ENCODE assay signal across 26 mouse cellular contexts in the genomic region with DNA sequence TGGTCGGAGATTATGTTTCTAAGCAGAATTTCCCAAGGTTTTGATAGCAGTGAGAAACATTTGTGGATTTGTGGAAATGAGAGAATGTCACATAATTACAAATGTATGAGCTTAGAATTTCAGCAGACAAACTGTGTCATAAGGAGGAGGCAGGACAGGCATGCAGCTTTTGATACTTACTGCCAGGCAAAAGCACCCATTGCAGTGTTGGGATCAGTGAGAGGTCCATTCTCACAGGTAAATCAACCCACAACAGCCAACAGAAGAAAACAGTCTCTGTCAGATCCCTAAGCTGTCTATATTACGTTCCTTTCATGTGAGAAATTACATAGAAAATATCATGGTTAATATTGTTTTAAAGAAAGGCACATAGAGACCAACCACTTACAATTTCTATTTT. TPM values are rescaled to one million over a fixed set of nuclear protein-coding genes. Genes with fewer than 3 reads are reported as not detected.
DNase-seq lines count a peak whose midpoint lies in the region; ATAC-seq lines count a peak whose summit lies in the region.
"Had no signal": no experiment of that assay in that cellular context is flagged by ENCODE, and none has a peak within 500 bp of the region (broad histone marks: within the 10 kb centered on the region; RNA-seq: fewer than 3 reads in every experiment).

No protein-coding gene starts in this region.

- H3K9me3 ChIP-seq in forebrain, embryonic 15.5 days, result no peaks in the 10 kb centered on the region
- no peaks in the 10 kb centered on the region for H3K9me3 ChIP-seq in forebrain, embryonic 11.5 days (ENCODE audit: control insufficient read depth, low read length)
- H3K9me3 ChIP-seq: embryonic facial prominence, embryonic 12.5 days; embryonic facial prominence, embryonic 15.5 days; heart, embryonic 10.5 days; heart, embryonic 13.5 days had no signal

- DNase-seq in forebrain, embryonic 11.5 days (ENCODE audit: low spot score), result no peak
- DNase-seq: adrenal gland, postnatal 10 days; adrenal gland, postnatal 36 days; cerebellum, adult 18-20 months; cerebellum, adult 9-10 months; cerebellum, postnatal 14 days; gastrocnemius, postnatal 10 days; gastrocnemius, postnatal 36 days; heart, adult 2 months; heart, postnatal 14 days; heart, postnatal 4 days; kidney, adult 2 months had no signal

- no peak overlapping the region for H3K9ac ChIP-seq in forebrain, embryonic 15.5 days (replicated peaks)
- H3K9ac ChIP-seq in forebrain, embryonic 11.5 days (ENCODE audit: low read length), result no peak overlapping the region
- H3K9ac ChIP-seq: embryonic facial prominence, embryonic 12.5 days; embryonic facial prominence, embryonic 15.5 days; heart, embryonic 13.5 days; hindbrain, embryonic 14.5 days had no signal

- no peak overlapping the region for H3K4me3 ChIP-seq in forebrain, embryonic 15.5 days
- H3K4me3 ChIP-seq in forebrain, embryonic 11.5 days (ENCODE audit: low read depth, low read length), result no peak overlapping the region
- H3K4me3 ChIP-seq: embryonic facial prominence, embryonic 12.5 days; embryonic facial prominence, embryonic 15.5 days; heart, adult 2 months; heart, embryonic 10.5 days; heart, embryonic 13.5 days had no signal

- H3K4me2 ChIP-seq in forebrain, embryonic 15.5 days (replicated peaks), result no peak overlapping the region
- no peak overlapping the region for H3K4me2 ChIP-seq in forebrain, embryonic 11.5 days (ENCODE audit: low read depth, low read length, severe bottlenecking)
- H3K4me2 ChIP-seq: embryonic facial prominence, embryonic 12.5 days; embryonic facial prominence, embryonic 15.5 days; heart, embryonic 13.5 days; hindbrain, embryonic 14.5 days had no signal

- H3K36me3 ChIP-seq in forebrain, embryonic 15.5 days, result no peaks in the 10 kb centered on the region
- H3K36me3 ChIP-seq in forebrain, embryonic 11.5 days (ENCODE audit: control insufficient read depth, insufficient read depth, low read length), result no peaks in the 10 kb centered on the region
- H3K36me3 ChIP-seq: embryonic facial prominence, embryonic 12.5 days; embryonic facial prominence, embryonic 15.5 days; heart, embryonic 10.5 days; heart, embryonic 13.5 days had no signal

- peak overlapping the region; percentile 78 for H3K27ac ChIP-seq in forebrain, embryonic 15.5 days (replicated peaks)
- H3K27ac ChIP-seq in forebrain, embryonic 11.5 days (ENCODE audit: low read depth, low read length), result no peak overlapping the region
- H3K27ac ChIP-seq: embryonic facial prominence, embryonic 12.5 days; embryonic facial prominence, embryonic 15.5 days; heart, adult 2 months; heart, embryonic 10.5 days; heart, embryonic 13.5 days; hindbrain, embryonic 14.5 days; hindbrain, postnatal 0 days had no signal

- H3K4me1 ChIP-seq in forebrain, embryonic 15.5 days, result no peaks in the 10 kb centered on the region
- no peaks in the 10 kb centered on the region for H3K4me1 ChIP-seq in forebrain, embryonic 11.5 days (replicated peaks; ENCODE audit: control insufficient read depth, insufficient read depth, low read length)
- H3K4me1 ChIP-seq: embryonic facial prominence, embryonic 12.5 days; embryonic facial prominence, embryonic 15.5 days; heart, embryonic 10.5 days; heart, embryonic 13.5 days had no signal

- WGBS in forebrain, embryonic 15.5 days, result 81% methylated on average over 2 of the region's 2 CpGs
- 89% methylated on average over 2 of the region's 2 CpGs for WGBS in forebrain, embryonic 11.5 days

- peak; percentile 57; the same call in 1 of the 2 replicates for ATAC-seq in forebrain, embryonic 15.5 days (replicated peaks)
- no peak for ATAC-seq in forebrain, embryonic 11.5 days (replicated peaks; ENCODE audit: low FRiP score)
- ATAC-seq in CD4-positive, CD25-positive, alpha-beta regulatory T cell, adult 4 months, result peak; percentile 12
- ATAC-seq in activated CD4-positive, CD25-positive, alpha-beta regulatory T cell, adult 4 months, result peak; percentile 10
- peak; percentile 10 for ATAC-seq in inflammation-experienced regulatory T-cells, adult 6 months
- ATAC-seq in erythroid progenitor cell, adult 5-6 weeks (replicated peaks; ENCODE audit: low FRiP score, poor library complexity, severe bottlenecking), result no peak
- ATAC-seq: hindbrain, postnatal 0 days; intestine, postnatal 0 days had no signal

- H3K27me3 ChIP-seq in forebrain, embryonic 15.5 days, result no peaks in the 10 kb centered on the region
- H3K27me3 ChIP-seq in forebrain, embryonic 11.5 days (ENCODE audit: control insufficient read depth, insufficient read depth, low read length), result no peaks in the 10 kb centered on the region
- H3K27me3 ChIP-seq: embryonic facial prominence, embryonic 12.5 days; embryonic facial prominence, embryonic 15.5 days; heart, embryonic 13.5 days had no signal

RNA-seq across cellular contexts. Expression of gene Csrnp3, which starts 19.3 kb away (rescaled TPM):
- 51.2 and 60.5 TPM in 2 replicates for polyA plus RNA-seq in forebrain, embryonic 15.5 days (2015; fragmentation: Nextera tagmentation; extraction: Ambion mirVana)
- 13.4 and 14.5 TPM in 2 replicates for polyA plus RNA-seq in forebrain, embryonic 11.5 days (2014; fragmentation: Nextera tagmentation; extraction: Ambion mirVana)
- not detected for polyA plus RNA-seq in CD4-positive, CD25-positive, alpha-beta regulatory T cell, adult 4 months (2017; shearing (Covaris generic))
- under 1 TPM in 1 of 2 experiments, not detected in 1; 0.22 TPM for polyA plus RNA-seq in activated CD4-positive, CD25-positive, alpha-beta regulatory T cell, adult 4 months (2017; shearing (Covaris generic))
- polyA plus RNA-seq in inflammation-experienced regulatory T-cells, adult 6 months (2017; shearing (Covaris generic)), result not detected
- total RNA-seq in erythroid progenitor cell, adult 5-6 weeks (2015; ENCODE audit: low replicate concordance), result not detected in 2 replicates
- total RNA-seq in erythroid progenitor cell, adult 5-6 weeks (2017; ENCODE audit: low replicate concordance), result not detected in 2 replicates
- total RNA-seq: granulocyte monocyte progenitor cell, adult 5-6 weeks had no signal
- polyA plus RNA-seq: C2C12 had no signal

Comparison
In these comparisons a context has a peak if more than half of its experiments do, and no peak if none do; other contexts are left out.
1. ATAC-seq: peak in forebrain, embryonic 15.5 days (single experiment), CD4-positive, CD25-positive, alpha-beta regulatory T cell, adult 4 months (single experiment), activated CD4-positive, CD25-positive, alpha-beta regulatory T cell, adult 4 months (single experiment) and inflammation-experienced regulatory T-cells, adult 6 months (single experiment); none in forebrain, embryonic 11.5 days (single experiment) and erythroid progenitor cell, adult 5-6 weeks (single experiment).
2. RNA of gene Csrnp3, which starts 19.3 kb away (polyA plus RNA-seq): 51.2 to 60.5 TPM in forebrain, embryonic 15.5 days and 13.4 to 14.5 TPM in forebrain, embryonic 11.5 days; 0.22 TPM in activated CD4-positive, CD25-positive, alpha-beta regulatory T cell, adult 4 months, not detected in CD4-positive, CD25-positive, alpha-beta regulatory T cell, adult 4 months and not detected in inflammation-experienced regulatory T-cells, adult 6 months; every median in the first group is over 10 times any median in the second.